Mouse (Mus musculus): ENCODE data around the gene Slc24a1.

Slc24a1 gene

GRCm38 (mm10) chr9:64937491-64937890 lies 13.9 kb downstream of the Slc24a1 start:
- no peak for DNase-seq (ENCODE audit: low spot score)

GRCm38 (mm10) chr9:64936508-64936907 lies 14.9 kb downstream of the Slc24a1 start:
- DNase-seq (ENCODE audit: low spot score), result no peak

- peak; percentile 57 for DNase-seq (ENCODE audit: low spot score)
These were observed 17.2 kb downstream of the Slc24a1 start for GRCm38 (mm10) chr9:64934015-64934754.

GRCm38 (mm10) chr9:64931751-64932610 lies 19.4 kb downstream of the Slc24a1 start:
- peak; percentile 48 for DNase-seq (ENCODE audit: low spot score)

- DNase-seq (ENCODE audit: low spot score), result no peak
These were observed 21.2 kb downstream of the Slc24a1 start for GRCm38 (mm10) chr9:64930256-64930655.

GRCm38 (mm10) chr9:64926201-64926991 lies 25.0 kb downstream of the Slc24a1 start:
- DNase-seq (ENCODE audit: low spot score), result peak; percentile 31

- no peak for DNase-seq (ENCODE audit: low spot score)
These were observed 25.6 kb downstream of the Slc24a1 start for GRCm38 (mm10) chr9:64925771-64926170.

- DNase-seq (ENCODE audit: low spot score), result no peak
These were observed 32.8 kb downstream of the Slc24a1 start for GRCm38 (mm10) chr9:64918560-64918959.

GRCm38 (mm10) chr9:64914629-64915028 lies 36.8 kb downstream of the Slc24a1 start:
- DNase-seq (ENCODE audit: low spot score), result no peak

- DNase-seq (ENCODE audit: low spot score), result no peak
These were observed 37.4 kb downstream of the Slc24a1 start for GRCm38 (mm10) chr9:64913973-64914372.

- no peak for DNase-seq (ENCODE audit: low spot score)
These were observed 38.0 kb downstream of the Slc24a1 start for GRCm38 (mm10) chr9:64913406-64913805.

- DNase-seq (ENCODE audit: low spot score), result no peak
These were observed 44.0 kb downstream of the Slc24a1 start for GRCm38 (mm10) chr9:64907441-64907840.

- no peak for DNase-seq (ENCODE audit: low spot score)
These were observed 46.3 kb downstream of the Slc24a1 start for GRCm38 (mm10) chr9:64904917-64905640.

GRCm38 (mm10) chr9:64903386-64903785 lies 48.0 kb downstream of the Slc24a1 start:
- DNase-seq (ENCODE audit: low spot score), result peak; percentile 23

GRCm38 (mm10) chr9:64902866-64903265 lies 48.5 kb downstream of the Slc24a1 start:
- DNase-seq (ENCODE audit: low spot score), result no peak

- no peak for DNase-seq (ENCODE audit: low spot score)
These were observed 54.8 kb downstream of the Slc24a1 start for GRCm38 (mm10) chr9:64896605-64897004.

GRCm38 (mm10) chr9:64886008-64886407 lies 65.4 kb downstream of the Slc24a1 start:
- DNase-seq (ENCODE audit: low spot score), result no peak

All from ovary, adult 18-20 months (tissue).